Mouse (Mus musculus) ES-E14 (cell line): ENCODE data around the gene Zc3h12c. TPM values are rescaled to one million over a fixed set of nuclear protein-coding genes. Genes with fewer than 3 reads are reported as not detected.

ENCODE experiments used
- DNase-seq: peaks from one replicate; pipeline ENCODE4 v3.0.0-alpha.2; 2013; ENCODE audit warnings: low read depth, low spot score
- H3K27ac ChIP-seq: 2 replicates; pipeline ENCODE4 v1.5.1; 2012; ENCODE audit warnings: low read depth, mild to moderate bottlenecking, low read length, moderate library complexity, mixed read lengths; ENCODE audit not compliant: poor library complexity, insufficient read depth, severe bottlenecking
- H3K36me3 ChIP-seq: 2 replicates; pipeline ENCODE4 v1.6.1; 2012; ENCODE audit warnings: mild to moderate bottlenecking, low read length, moderate library complexity, mixed read lengths; ENCODE audit not compliant: control insufficient read depth, poor library complexity, insufficient read depth, severe bottlenecking
- H3K4me1 ChIP-seq, 2 experiments: fragments of 150-350 bp in 1 of 2; sonication (generic) in 1 of 2; 2 replicates each; pipeline ENCODE4 v1.6.1; 2012; ENCODE audit warnings: low read length in 2 of 2, mild to moderate bottlenecking in 1 of 2, mixed read lengths in 1 of 2; ENCODE audit not compliant: control insufficient read depth in 2 of 2, insufficient read depth in 2 of 2, poor library complexity in 1 of 2
- H3K4me3 ChIP-seq, 2 experiments: fragments of 150-350 bp in 1 of 2; sonication (generic) in 1 of 2; 2 replicates each; pipeline ENCODE4 v1.5.1; 2012; ENCODE audit warnings: low read length in 2 of 2, low read depth in 1 of 2, mild to moderate bottlenecking in 1 of 2, mixed read lengths in 1 of 2; ENCODE audit not compliant: insufficient read depth in 1 of 2, poor library complexity in 1 of 2, severe bottlenecking in 1 of 2
- H3K9ac ChIP-seq: 2 replicates; pipeline ENCODE4 v1.6.1; 2012; ENCODE audit warnings: low read depth, mild to moderate bottlenecking, low read length, mixed read lengths; ENCODE audit not compliant: poor library complexity, insufficient read depth, severe bottlenecking
- H3K9me3 ChIP-seq: fragments of 150-350 bp; sonication (generic); 2 replicates; pipeline ENCODE4 v1.6.1; 2012; ENCODE audit warnings: low read depth, mild to moderate bottlenecking, low read length; ENCODE audit not compliant: control insufficient read depth, insufficient read depth
- CHD2 ChIP-seq: IDR thresholded peaks from 2 replicates; pipeline ENCODE4 v1.6.1; 2014; ENCODE audit warnings: mild to moderate bottlenecking, low read depth, low read length, inconsistent platforms
- HCFC1 ChIP-seq: IDR thresholded peaks from 2 replicates; pipeline ENCODE4 v1.6.1; 2012; ENCODE audit warnings: low read length, inconsistent platforms, borderline replicate concordance; ENCODE audit not compliant: insufficient read depth
- MAFK ChIP-seq: IDR thresholded peaks from 2 replicates; pipeline ENCODE4 v1.6.1; 2014; ENCODE audit warnings: mild to moderate bottlenecking, low read depth, low read length, inconsistent platforms; ENCODE audit not compliant: insufficient read depth
- ZC3H11A ChIP-seq: IDR thresholded peaks from 2 replicates; pipeline ENCODE4 v1.6.1; 2012; ENCODE audit warnings: low read depth, mild to moderate bottlenecking, inconsistent platforms, low read length, borderline replicate concordance
- ZNF384 ChIP-seq: IDR thresholded peaks from 2 replicates; pipeline ENCODE4 v1.6.1; 2012; ENCODE audit warnings: low read depth, low read length, inconsistent platforms
- in situ Hi-C, 2 experiments: fragments of 600-800 bp; cut with MboI; formaldehyde crosslinking; loops; one replicate each; pipeline ENCODE4 v1.15.1; 2025; ENCODE audit warnings: low sequenced_read_pairs in 2 of 2, inconsistent platforms in 1 of 2; ENCODE audit not compliant: unreplicated experiment in 2 of 2
- total RNA-seq: library from RNA; depleted of rRNA; stranded (reverse); fragments of 300-350 nt; gene quantifications from 2 replicates; pipeline ENCODE4 v1.2.3, GENCODE M21; 2012

The Zc3h12c gene
- total RNA-seq, 1 experiment = 3.0 TPM

DNA sequence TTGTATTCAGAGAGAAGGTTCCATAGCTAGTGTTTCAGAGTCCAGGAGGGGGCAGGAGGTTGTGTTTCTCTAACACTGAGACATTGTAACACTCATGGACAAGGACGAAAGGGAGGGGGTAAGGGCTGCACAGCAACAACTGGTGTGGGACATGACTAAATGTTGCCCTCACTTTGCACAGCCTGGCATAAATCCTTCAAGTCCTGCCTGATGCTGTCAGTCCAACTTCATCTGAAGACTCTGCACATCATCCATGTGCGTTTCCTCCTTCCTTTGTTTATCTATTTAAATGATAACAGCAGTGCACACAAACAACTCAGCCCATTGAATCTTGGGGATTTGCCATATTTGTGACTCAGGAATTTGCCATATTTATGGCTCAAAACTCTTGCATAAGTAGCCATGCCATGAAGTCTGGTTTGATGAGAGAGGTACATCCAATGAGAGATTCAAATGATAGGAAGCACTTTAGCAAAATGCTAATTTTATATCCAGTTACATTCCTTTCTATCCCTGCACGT, 40.2 kb upstream of the Zc3h12c start:
- TF ChIP-seq CHD2 = no peak
- no peak for TF ChIP-seq ZC3H11A
- TF ChIP-seq MAFK = no peak
- TF ChIP-seq ZNF384 = no peak
- TF ChIP-seq HCFC1 = no peak
- Histone ChIP-seq H3K9me3 (no peaks in the 10 kb centered on the region), H3K9ac (no peak overlapping the region), H3K27ac (no peak overlapping the region), H3K36me3 (no peaks in the 10 kb centered on the region), H3K4me3 (no peak overlapping the region), H3K4me1 (peaks cover 0 to 3% of the 10 kb centered on the region in 2 experiments; a peak in 1 of 4 replicates)
- no peak for DNase-seq
- in situ Hi-C loops = no loop called here

DNA sequence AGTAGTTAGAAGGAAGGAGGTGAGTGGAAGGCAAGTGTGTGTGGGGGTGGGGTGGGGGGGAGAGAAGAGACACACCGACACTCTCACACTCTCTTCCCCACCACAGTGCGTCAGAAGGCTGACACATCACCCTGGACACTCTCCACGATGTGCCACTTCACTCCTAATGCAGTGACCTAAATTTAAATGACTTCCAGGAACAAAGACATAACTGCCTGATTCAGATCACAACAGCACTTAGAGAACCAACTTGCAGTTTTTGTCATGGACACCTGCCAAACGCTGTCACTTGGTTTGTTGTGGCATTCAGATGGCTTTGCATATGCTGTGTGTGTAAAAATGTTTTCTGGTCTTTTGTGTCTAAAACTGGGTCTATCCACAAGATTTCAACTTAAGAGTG, 34.8 kb upstream of the Zc3h12c start:
- H3K36me3 ChIP-seq = no peaks in the 10 kb centered on the region
- TF ChIP-seq HCFC1 = no peak
- TF ChIP-seq CHD2 = no peak
- TF ChIP-seq ZC3H11A = no peak
- TF ChIP-seq ZNF384 = no peak
- TF ChIP-seq MAFK = no peak
- H3K9me3 ChIP-seq = no peaks in the 10 kb centered on the region
- no peak overlapping the region for H3K4me3 ChIP-seq
- no peak for DNase-seq
- H3K9ac ChIP-seq = no peak overlapping the region
- no peaks in the 10 kb centered on the region for H3K4me1 ChIP-seq
- H3K27ac ChIP-seq = no peak overlapping the region
- in situ Hi-C loops = no loop called here

DNA sequence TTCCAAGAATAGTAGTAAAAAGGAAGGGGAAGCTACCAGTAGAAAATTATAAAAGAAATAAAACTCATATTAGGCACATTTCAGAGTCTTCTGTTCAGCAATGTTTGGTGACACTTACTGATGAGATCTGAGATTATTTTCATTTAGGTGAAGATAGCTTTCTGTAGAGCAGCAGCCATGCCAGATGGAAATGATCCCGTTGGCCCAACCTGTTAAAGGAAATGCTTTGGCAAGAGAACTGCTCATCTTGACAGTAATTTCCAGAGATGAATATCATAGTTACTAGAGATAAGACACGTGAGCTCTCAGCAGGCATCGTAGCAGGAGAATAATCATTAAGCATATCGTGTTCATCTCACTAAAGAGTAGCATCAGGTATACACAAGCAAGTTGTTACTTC, 31.9 kb upstream of the Zc3h12c start:
- Histone ChIP-seq H3K4me3 (no peak overlapping the region), H3K9ac (no peak overlapping the region), H3K27ac (no peak overlapping the region), H3K4me1 (no peaks in the 10 kb centered on the region), H3K36me3 (no peaks in the 10 kb centered on the region), H3K9me3 (no peaks in the 10 kb centered on the region)
- TF ChIP-seq MAFK = no peak
- no peak for TF ChIP-seq ZNF384
- TF ChIP-seq CHD2 = no peak
- TF ChIP-seq HCFC1 = no peak
- no peak for TF ChIP-seq ZC3H11A
- in situ Hi-C loops = no loop called here
- no peak for DNase-seq

DNA sequence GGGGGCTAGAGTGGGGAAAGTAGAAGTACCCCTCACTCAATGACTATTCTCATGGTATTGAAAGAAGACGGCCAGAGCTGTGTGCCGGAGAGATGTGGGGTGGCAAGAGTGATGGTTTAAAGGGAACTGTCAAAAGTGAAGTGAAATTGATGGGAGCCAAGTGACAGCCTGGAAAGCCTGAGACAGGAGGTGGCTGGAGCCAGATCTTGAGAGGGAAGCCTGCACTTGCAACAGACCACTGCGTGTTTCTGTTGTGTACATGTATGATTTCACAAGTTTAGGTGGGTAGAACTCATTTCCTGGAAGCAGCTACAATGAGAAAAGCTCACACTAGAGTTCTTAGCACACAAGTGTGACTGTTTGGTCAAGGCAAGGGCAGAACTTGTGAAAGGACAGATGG, 27.5 kb upstream of the Zc3h12c start:
- in situ Hi-C loops = no loop called here
- DNase-seq = no peak
- H3K9ac ChIP-seq = no peak overlapping the region
- H3K4me1 ChIP-seq = no peaks in the 10 kb centered on the region
- H3K36me3 ChIP-seq = no peaks in the 10 kb centered on the region
- H3K27ac ChIP-seq = no peak overlapping the region
- H3K9me3 ChIP-seq = no peaks in the 10 kb centered on the region
- H3K4me3 ChIP-seq = no peak overlapping the region
- TF ChIP-seq ZC3H11A = no peak
- TF ChIP-seq CHD2 = no peak
- TF ChIP-seq HCFC1 = no peak
- no peak for TF ChIP-seq MAFK
- TF ChIP-seq ZNF384 = no peak

DNA sequence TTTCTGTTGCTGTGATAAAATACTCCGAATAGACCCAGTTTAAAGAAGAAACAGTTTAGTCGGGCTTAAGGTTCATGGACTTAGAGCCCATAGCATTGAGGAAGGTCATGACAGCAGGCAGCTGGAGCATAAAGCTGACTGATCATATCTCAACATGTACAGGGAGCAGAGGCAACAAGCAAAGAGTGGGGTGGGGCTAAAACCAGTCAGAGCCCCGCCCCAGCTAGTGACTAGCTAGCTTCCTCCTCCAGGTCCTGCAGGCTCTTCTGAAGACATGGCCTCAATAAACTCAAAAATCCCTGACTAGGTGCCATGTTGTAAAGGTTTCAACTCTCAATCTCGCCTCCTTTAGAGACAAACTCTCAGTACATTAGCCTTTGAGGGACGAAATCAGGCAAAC, 25.5 kb upstream of the Zc3h12c start:
- Histone ChIP-seq H3K9ac (no peak overlapping the region), H3K4me1 (no peaks in the 10 kb centered on the region), H3K9me3 (no peaks in the 10 kb centered on the region), H3K27ac (no peak overlapping the region), H3K4me3 (no peak overlapping the region), H3K36me3 (no peaks in the 10 kb centered on the region)
- in situ Hi-C loops = no loop called here
- DNase-seq = no peak
- no peak for TF ChIP-seq MAFK
- TF ChIP-seq ZC3H11A = no peak
- no peak for TF ChIP-seq CHD2
- no peak for TF ChIP-seq HCFC1
- no peak for TF ChIP-seq ZNF384
